Comparison of ENCODE assay signal across 13 mouse cellular contexts in the genomic region with DNA sequence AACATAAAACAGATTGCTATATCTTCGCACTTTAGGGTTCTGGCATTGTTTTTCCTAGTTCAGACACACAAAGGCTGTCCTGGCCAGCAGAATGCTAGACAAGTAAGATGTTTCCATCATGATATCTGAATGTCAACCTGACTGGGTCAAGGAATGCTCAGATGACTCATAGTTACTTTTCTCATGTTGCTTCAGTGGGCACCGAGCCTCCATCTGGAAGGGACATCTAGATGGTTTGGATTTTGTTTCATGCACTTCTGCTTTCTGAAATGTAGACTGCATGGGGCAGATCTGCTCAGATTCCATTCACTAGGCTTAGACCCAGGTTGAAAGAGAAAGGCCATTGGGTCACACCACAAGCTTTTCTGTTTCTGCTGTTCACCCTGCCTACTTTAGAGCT.
"Had no signal": no experiment of that assay in that cellular context is flagged by ENCODE, and none has a peak within 500 bp of the region (broad histone marks: within the 10 kb centered on the region; RNA-seq: fewer than 3 reads in every experiment).

No protein-coding gene starts in this region.

- DNase-seq: lung, adult 18-20 months; lung, embryonic 14.5 days; lung, postnatal 10 days; lung, postnatal 4 days; midbrain, embryonic 14.5 days; retina, postnatal 1 day; right cerebral cortex, adult 18-20 months; right cerebral cortex, postnatal 25 days; right cerebral cortex, postnatal 4 days; thymus, adult 2 months; thymus, postnatal 25 days; thymus, postnatal 4 days had no signal

- ATAC-seq: midbrain, embryonic 16.5 days had no signal
